Mouse (Mus musculus): ENCODE data around the gene Rgs5.

DNA sequence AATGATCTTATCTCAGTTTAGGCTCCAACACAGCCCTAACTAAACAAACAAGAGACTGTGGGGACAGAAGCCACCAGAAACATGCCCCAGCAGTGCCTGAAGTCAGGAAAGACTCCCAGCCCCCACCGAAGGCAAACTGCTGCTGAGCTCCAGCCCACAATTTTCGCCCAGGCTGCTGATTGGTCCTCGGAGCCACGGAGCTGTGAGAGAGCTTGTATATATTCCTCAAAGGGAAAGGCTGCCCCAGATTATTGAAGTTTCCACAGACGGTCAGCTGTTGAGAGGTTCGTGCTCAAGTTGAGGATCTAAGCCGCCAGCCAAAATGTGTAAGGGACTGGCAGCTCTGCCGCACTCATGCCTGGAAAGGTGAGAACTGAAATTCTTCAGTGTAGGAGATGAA is at the start of gene Rgs5:
- no peak for TF ChIP-seq POLR2A (IDR thresholded peaks at IDR 0.05; ENCODE audit: low read depth, low read length)
- TF ChIP-seq CTCF (IDR thresholded peaks at IDR 0.05; ENCODE audit: borderline replicate concordance, insufficient read depth, low read length) = no peak

Measured in embryonic fibroblast, embryonic 13.5 days (primary cell).